Mouse (Mus musculus) CD8-positive naive resting alpha-beta T cell, adult 2 months (primary cell): Measurements from ENCODE around the gene Spef1.
A peak's percentile ranks its signal among the peaks of the same experiment; 100 is the strongest.
"Not testable (repeated sequence)": the region's sequence is repeated elsewhere in the genome, so short reads cannot be mapped to it uniquely, and the experiment has no call there.

Experiments used
- DNase-seq, 2 experiments: peaks; one replicate each; pipeline ENCODE4 v3.0.0; 2022; ENCODE audit warnings: low read depth in 2 of 2, low spot score in 2 of 2

The Spef1 gene

GRCm38 (mm10) chr2:131186771-131187601 lies at the start of gene Spef1, which contains the start of gene Cdc25b:
Spef1 (minus strand) TSS chr2:131187282.
Cdc25b (plus strand) TSS chr2:131186949.
- DNase-seq, result peak; percentile 67 to 82

- no peak for DNase-seq
These were observed 48.0 kb upstream of the Spef1 start for GRCm38 (mm10) chr2:131234970-131235635.

- DNase-seq, result no peak
These were observed 47.1 kb upstream of the Spef1 start for GRCm38 (mm10) chr2:131234127-131234650.

- peak; percentile 87 to 91 for DNase-seq
These were observed 46.4 kb upstream of the Spef1 start, which contains the start of gene Mavs for GRCm38 (mm10) chr2:131233307-131234126. Mavs (plus strand) TSS chr2:131234063.

GRCm38 (mm10) chr2:131232558-131232957 lies 45.5 kb upstream of the Spef1 start:
- no peak for DNase-seq

- DNase-seq, result no peak
These were observed 40.2 kb upstream of the Spef1 start for GRCm38 (mm10) chr2:131227243-131227642.

GRCm38 (mm10) chr2:131226669-131227068 lies 39.6 kb upstream of the Spef1 start:
- DNase-seq, result not testable (repeated sequence)

GRCm38 (mm10) chr2:131225178-131225577 lies 38.1 kb upstream of the Spef1 start:
- DNase-seq, result no peak

GRCm38 (mm10) chr2:131223569-131223968 lies 36.5 kb upstream of the Spef1 start:
- DNase-seq, result no peak

GRCm38 (mm10) chr2:131222562-131222961 lies 35.5 kb upstream of the Spef1 start:
- no peak for DNase-seq

- DNase-seq, result no peak
These were observed 34.9 kb upstream of the Spef1 start for GRCm38 (mm10) chr2:131221853-131222515.

- no peak for DNase-seq
These were observed 32.9 kb upstream of the Spef1 start for GRCm38 (mm10) chr2:131220030-131220429.

GRCm38 (mm10) chr2:131215941-131216858 lies 29.1 kb upstream of the Spef1 start:
- no peak for DNase-seq

GRCm38 (mm10) chr2:131213773-131214172 lies 26.7 kb upstream of the Spef1 start:
- no peak for DNase-seq

GRCm38 (mm10) chr2:131211026-131211615 lies 24.0 kb upstream of the Spef1 start:
- DNase-seq, result no peak

- peak; percentile 84 to 90 for DNase-seq
These were observed 23.1 kb upstream of the Spef1 start for GRCm38 (mm10) chr2:131209969-131210792.

- DNase-seq, result no peak
These were observed 22.2 kb upstream of the Spef1 start for GRCm38 (mm10) chr2:131209125-131209795.

- no peak for DNase-seq
These were observed 21.3 kb upstream of the Spef1 start for GRCm38 (mm10) chr2:131208356-131208755.
